Mouse (Mus musculus): ENCODE data around the gene AF067063. TPM values are rescaled to one million over a fixed set of nuclear protein-coding genes. Genes with fewer than 3 reads are reported as not detected.
"Not testable (repeated sequence)": the region's sequence is repeated elsewhere in the genome, so short reads cannot be mapped to it uniquely, and the experiment has no call there.

The AF067063 gene
- not detected for total RNA-seq (2021)
- long read RNA-seq, experiment 1 = 0 reads
- long read RNA-seq, experiment 2 = 0 reads

- DNase-seq; intact Hi-C loops (cut with DNase I; ENCODE audit: low total_unique reads): not testable (repeated sequence)
These were observed at the start of gene AF067063 for GRCm38 (mm10) chr13:119830116-119830515. Gene AF067063 (minus strand): TSS chr13:119830216.

GRCm38 (mm10) chr13:119864395-119864999 is 34.5 kb upstream of the AF067063 start:
- DNase-seq; intact Hi-C loops (cut with DNase I; ENCODE audit: low total_unique reads): not testable (repeated sequence)

- intact Hi-C loops (cut with DNase I; ENCODE audit: low total_unique reads); DNase-seq: not testable (repeated sequence)
These were observed 32.4 kb upstream of the AF067063 start for GRCm38 (mm10) chr13:119862399-119862798.

- intact Hi-C loops (cut with DNase I; ENCODE audit: low total_unique reads) = not testable (repeated sequence)
These were observed 10.0 kb upstream of the AF067063 start for GRCm38 (mm10) chr13:119839982-119840381.

GRCm38 (mm10) chr13:119837719-119838337 is 7.8 kb upstream of the AF067063 start:
- DNase-seq; intact Hi-C loops (cut with DNase I; ENCODE audit: low total_unique reads): not testable (repeated sequence)

More at GRCm38 (mm10) chr13:119839982-119840381, 10.0 kb upstream of the AF067063 start:
- not testable (repeated sequence) for DNase-seq

- DNase-seq; intact Hi-C loops (cut with DNase I; ENCODE audit: low total_unique reads): not testable (repeated sequence)
These were observed 6.4 kb upstream of the AF067063 start for GRCm38 (mm10) chr13:119836324-119836811.

GRCm38 (mm10) chr13:119835320-119836056 is 5.5 kb upstream of the AF067063 start, which contains the start of gene D13Ertd608e:
Gene D13Ertd608e (plus strand): TSS chr13:119836006.
- intact Hi-C loops (cut with DNase I; ENCODE audit: low total_unique reads) = not testable (repeated sequence)
- DNase-seq = peak; percentile 15

- no peak for DNase-seq
- intact Hi-C loops (cut with DNase I; ENCODE audit: low total_unique reads) = no loop called here
These were observed 12.3 kb downstream of the AF067063 start for GRCm38 (mm10) chr13:119817579-119818206.

GRCm38 (mm10) chr13:119816798-119817197 is 13.2 kb downstream of the AF067063 start:
- intact Hi-C loops (cut with DNase I; ENCODE audit: low total_unique reads) = no loop called here
- no peak for DNase-seq

- intact Hi-C loops (cut with DNase I; ENCODE audit: low total_unique reads) = no loop called here
- peak; percentile 64 for DNase-seq
These were observed 20.0 kb downstream of the AF067063 start for GRCm38 (mm10) chr13:119810031-119810430.

GRCm38 (mm10) chr13:119808937-119809336 is 21.1 kb downstream of the AF067063 start:
- DNase-seq = no peak
- intact Hi-C loops (cut with DNase I; ENCODE audit: low total_unique reads) = loop anchor here (10.0 kb wide), 1 partner anchor 164 kb away; no protein-coding TSS in a partner anchor

GRCm38 (mm10) chr13:119797656-119798055 is 32.4 kb downstream of the AF067063 start:
- intact Hi-C loops (cut with DNase I; ENCODE audit: low total_unique reads) = no loop called here
- DNase-seq = no peak

GRCm38 (mm10) chr13:119792791-119793404 is 37.1 kb downstream of the AF067063 start:
- no peak for DNase-seq
- intact Hi-C loops (cut with DNase I; ENCODE audit: low total_unique reads) = no loop called here

GRCm38 (mm10) chr13:119791580-119792135 is 38.4 kb downstream of the AF067063 start:
- intact Hi-C loops (cut with DNase I; ENCODE audit: low total_unique reads) = no loop called here
- DNase-seq = no peak

- peak; percentile 97 for DNase-seq
- intact Hi-C loops (cut with DNase I; ENCODE audit: low total_unique reads) = no loop called here
These were observed 39.0 kb downstream of the AF067063 start, which contains the start of gene Zfp131 for GRCm38 (mm10) chr13:119790761-119791579. Gene Zfp131 (minus strand): TSS chr13:119790889.

GRCm38 (mm10) chr13:119789851-119790717 is 39.9 kb downstream of the AF067063 start:
- DNase-seq = peak; percentile 84
- intact Hi-C loops (cut with DNase I; ENCODE audit: low total_unique reads) = no loop called here

- DNase-seq = no peak
- intact Hi-C loops (cut with DNase I; ENCODE audit: low total_unique reads) = no loop called here
These were observed 46.4 kb downstream of the AF067063 start for GRCm38 (mm10) chr13:119783581-119783980.
